Mouse (Mus musculus): ENCODE data around the gene Ccdc184. TPM values are rescaled to one million over a fixed set of nuclear protein-coding genes. Genes with fewer than 3 reads are reported as not detected.

The Ccdc184 gene
- polyA plus RNA-seq, 2 experiments = not detected

DNA sequence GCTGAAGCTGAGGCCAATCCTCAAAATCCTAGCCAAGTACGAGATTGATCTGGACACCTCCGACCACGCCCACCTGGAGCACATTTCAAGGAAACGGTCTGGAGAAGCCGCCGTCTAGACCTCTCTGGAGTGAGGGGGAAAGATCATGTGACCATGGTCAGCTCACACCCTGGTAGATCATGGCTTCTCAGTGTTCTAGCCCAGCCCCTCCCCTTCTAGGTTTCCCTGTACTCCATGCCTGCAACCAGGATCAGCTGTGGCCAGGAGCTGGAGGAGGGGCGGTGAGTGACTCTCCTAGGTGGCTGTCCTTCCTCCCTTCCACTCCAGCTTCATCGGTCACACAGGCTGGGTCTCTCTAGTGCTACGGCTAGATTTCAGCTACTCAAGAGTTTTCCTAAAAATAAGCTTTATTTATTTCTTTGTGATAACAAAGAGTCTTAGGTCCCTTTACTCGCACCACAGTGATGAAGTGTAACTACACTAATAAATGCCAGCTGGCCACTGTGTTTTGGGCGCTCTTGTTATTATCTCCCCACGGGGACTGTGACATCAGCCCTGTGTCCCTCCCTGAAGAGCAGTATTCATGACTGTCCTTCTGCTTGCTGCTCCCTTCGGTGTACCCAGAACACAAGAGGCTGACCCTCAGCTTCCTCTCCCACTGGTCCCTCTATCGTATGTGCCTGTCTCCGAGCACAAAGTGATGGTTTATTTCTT is 34.9 kb upstream of the Ccdc184 start:
- H3K27ac ChIP-seq = no peak overlapping the region
- no peak overlapping the region for H3K4me3 ChIP-seq (ENCODE audit: insufficient read depth in 1 of 2, low read depth in 2 of 2, low read length in 2 of 2)
- ATAC-seq (ENCODE audit: insufficient read depth) = no peak
- no peak overlapping the region for H3K4me2 ChIP-seq (ENCODE audit: low read depth)
- no peak overlapping the region for H3K9ac ChIP-seq (replicated peaks)
- no peak for DNase-seq (ENCODE audit: low read depth in 3 of 3, low spot score in 3 of 3)
- WGBS (ENCODE audit: insufficient replicate concordance) = 83% methylated on average over 15 of the region's 15 CpGs
- no peaks in the 10 kb centered on the region for H3K27me3 ChIP-seq (ENCODE audit: control insufficient read depth, insufficient read depth, low read length)
- TF ChIP-seq CTCF (IDR thresholded peaks at IDR 0.05; ENCODE audit: low read depth) (no peak), EP300 (IDR thresholded peaks at IDR 0.05; ENCODE audit: low read depth) (no peak)
- H3K36me3 ChIP-seq (replicated peaks; ENCODE audit: control insufficient read depth, insufficient read depth, low read depth) = peaks cover 20% of the 10 kb centered on the region
- no peaks in the 10 kb centered on the region for H3K9me3 ChIP-seq (ENCODE audit: control insufficient read depth, low read length)
- H3K4me1 ChIP-seq (replicated peaks; ENCODE audit: control insufficient read depth in 2 of 2, insufficient read depth in 2 of 2, low read length in 1 of 2) = no peaks in the 10 kb centered on the region

- DNase-seq (ENCODE audit: low read depth in 3 of 3, low spot score in 3 of 3) = no peak
- H3K4me2 ChIP-seq (ENCODE audit: low read depth) = no peak overlapping the region
- no peaks in the 10 kb centered on the region for H3K27me3 ChIP-seq (ENCODE audit: control insufficient read depth, insufficient read depth, low read length)
- H3K9ac ChIP-seq (replicated peaks) = no peak overlapping the region
- H3K9me3 ChIP-seq (ENCODE audit: control insufficient read depth, low read length) = no peaks in the 10 kb centered on the region
- ATAC-seq (ENCODE audit: insufficient read depth) = no peak
- WGBS (ENCODE audit: insufficient replicate concordance) = 67% methylated on average over 3 of the region's 3 CpGs
- peaks cover 20% of the 10 kb centered on the region for H3K36me3 ChIP-seq (replicated peaks; ENCODE audit: control insufficient read depth, insufficient read depth, low read depth)
- H3K4me1 ChIP-seq (replicated peaks; ENCODE audit: control insufficient read depth in 2 of 2, insufficient read depth in 2 of 2, low read length in 1 of 2) = no peaks in the 10 kb centered on the region
- H3K27ac ChIP-seq = no peak overlapping the region
- no peak overlapping the region for H3K4me3 ChIP-seq (ENCODE audit: insufficient read depth in 1 of 2, low read depth in 2 of 2, low read length in 2 of 2)
- TF ChIP-seq EP300 (IDR thresholded peaks at IDR 0.05; ENCODE audit: low read depth) = no peak
- no peak for TF ChIP-seq CTCF (IDR thresholded peaks at IDR 0.05; ENCODE audit: low read depth)
Observed at GRCm38 (mm10) chr15:98133471-98133870, 33.5 kb upstream of the Ccdc184 start.

- no peak overlapping the region for H3K27ac ChIP-seq
- no peaks in the 10 kb centered on the region for H3K4me1 ChIP-seq (replicated peaks; ENCODE audit: control insufficient read depth in 2 of 2, insufficient read depth in 2 of 2, low read length in 1 of 2)
- ATAC-seq (ENCODE audit: insufficient read depth) (no peak), DNase-seq (ENCODE audit: low read depth in 3 of 3, low spot score in 3 of 3) (no peak)
- H3K4me2 ChIP-seq (ENCODE audit: low read depth) = no peak overlapping the region
- H3K9me3 ChIP-seq (ENCODE audit: control insufficient read depth, low read length) = no peaks in the 10 kb centered on the region
- no peaks in the 10 kb centered on the region for H3K27me3 ChIP-seq (ENCODE audit: control insufficient read depth, insufficient read depth, low read length)
- TF ChIP-seq EP300 (IDR thresholded peaks at IDR 0.05; ENCODE audit: low read depth) = no peak
- no peak for TF ChIP-seq CTCF (IDR thresholded peaks at IDR 0.05; ENCODE audit: low read depth)
- H3K36me3 ChIP-seq (replicated peaks; ENCODE audit: control insufficient read depth, insufficient read depth, low read depth) = peaks cover 20% of the 10 kb centered on the region
- H3K9ac ChIP-seq (replicated peaks) = no peak overlapping the region
- H3K4me3 ChIP-seq (ENCODE audit: insufficient read depth in 1 of 2, low read depth in 2 of 2, low read length in 2 of 2) = no peak overlapping the region
- 76% methylated on average over 4 of the region's 4 CpGs for WGBS (ENCODE audit: insufficient replicate concordance)
Observed at GRCm38 (mm10) chr15:98134034-98134433, 32.9 kb upstream of the Ccdc184 start.

DNA sequence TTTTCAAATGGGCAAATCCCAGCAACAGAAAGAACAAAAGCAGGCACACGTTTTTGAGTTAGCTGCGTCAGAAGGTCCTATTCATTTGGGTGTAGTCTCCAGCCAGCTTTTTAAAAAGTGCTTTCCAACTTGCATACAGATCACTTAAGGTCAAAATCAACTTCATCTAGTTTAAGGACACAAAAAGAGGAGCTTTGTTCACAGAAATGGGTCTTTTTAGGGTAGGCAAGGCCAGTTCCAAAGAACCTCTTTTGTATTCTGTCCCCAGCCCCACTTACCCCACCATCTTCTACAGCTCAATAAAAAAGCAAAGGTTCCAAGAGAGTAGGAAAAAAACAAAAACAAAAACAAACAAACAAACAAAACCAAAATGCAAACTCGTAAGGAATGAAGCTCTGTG is 32.3 kb upstream of the Ccdc184 start:
- Histone ChIP-seq H3K27ac (no peak overlapping the region), H3K9me3 (ENCODE audit: control insufficient read depth, low read length) (no peaks in the 10 kb centered on the region), H3K9ac (replicated peaks) (no peak overlapping the region), H3K4me1 (replicated peaks; ENCODE audit: control insufficient read depth in 2 of 2, insufficient read depth in 2 of 2, low read length in 1 of 2) (no peaks in the 10 kb centered on the region), H3K4me3 (ENCODE audit: insufficient read depth in 1 of 2, low read depth in 2 of 2, low read length in 2 of 2) (no peak overlapping the region), H3K27me3 (ENCODE audit: control insufficient read depth, insufficient read depth, low read length) (no peaks in the 10 kb centered on the region), H3K36me3 (replicated peaks; ENCODE audit: control insufficient read depth, insufficient read depth, low read depth) (peaks cover 20% of the 10 kb centered on the region), H3K4me2 (ENCODE audit: low read depth) (no peak overlapping the region)
- DNase-seq (ENCODE audit: low read depth in 3 of 3, low spot score in 3 of 3) = no peak
- no peak for TF ChIP-seq CTCF (IDR thresholded peaks at IDR 0.05; ENCODE audit: low read depth)
- no peak for TF ChIP-seq EP300 (IDR thresholded peaks at IDR 0.05; ENCODE audit: low read depth)
- 76% methylated on average over 3 of the region's 3 CpGs for WGBS (ENCODE audit: insufficient replicate concordance)
- ATAC-seq (ENCODE audit: insufficient read depth) = no peak

DNA sequence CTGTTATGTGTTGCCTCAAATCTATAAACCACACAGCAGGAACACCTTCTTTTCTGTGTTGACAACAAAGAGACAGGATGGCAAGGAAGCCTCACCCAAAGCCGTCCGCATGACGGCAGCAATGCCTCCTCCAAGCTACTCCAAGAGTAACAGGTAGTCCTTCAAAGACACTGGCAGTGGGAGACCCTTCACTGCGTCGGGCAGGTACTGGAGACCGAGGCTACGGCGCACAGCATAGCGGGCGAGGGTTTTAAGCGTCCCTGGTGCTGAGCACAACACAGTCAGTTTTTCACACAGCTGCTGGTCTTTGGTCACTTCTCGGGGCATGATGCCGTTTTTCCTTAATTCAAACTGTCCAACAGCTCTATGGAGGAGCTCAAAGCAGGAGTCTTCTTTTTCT is 31.3 kb upstream of the Ccdc184 start:
- Histone ChIP-seq H3K36me3 (replicated peaks; ENCODE audit: control insufficient read depth, insufficient read depth, low read depth) (peaks cover 20% of the 10 kb centered on the region), H3K9ac (replicated peaks) (no peak overlapping the region), H3K9me3 (ENCODE audit: control insufficient read depth, low read length) (no peaks in the 10 kb centered on the region), H3K4me2 (ENCODE audit: low read depth) (no peak overlapping the region), H3K4me3 (ENCODE audit: insufficient read depth in 1 of 2, low read depth in 2 of 2, low read length in 2 of 2) (no peak overlapping the region), H3K27ac (no peak overlapping the region), H3K4me1 (replicated peaks; ENCODE audit: control insufficient read depth in 2 of 2, insufficient read depth in 2 of 2, low read length in 1 of 2) (no peaks in the 10 kb centered on the region), H3K27me3 (ENCODE audit: control insufficient read depth, insufficient read depth, low read length) (no peaks in the 10 kb centered on the region)
- DNase-seq (ENCODE audit: low read depth in 3 of 3, low spot score in 3 of 3) = no peak
- no peak for ATAC-seq (ENCODE audit: insufficient read depth)
- 87% methylated on average over 13 of the region's 13 CpGs for WGBS (ENCODE audit: insufficient replicate concordance)
- no peak for TF ChIP-seq EP300 (IDR thresholded peaks at IDR 0.05; ENCODE audit: low read depth)
- no peak for TF ChIP-seq CTCF (IDR thresholded peaks at IDR 0.05; ENCODE audit: low read depth)
